Mouse (Mus musculus) olfactory bulb, adult 2 months (tissue): Measurements from ENCODE around the gene Tmem91. TPM values are rescaled to one million over a fixed set of nuclear protein-coding genes. Genes with fewer than 3 reads are reported as not detected.
A peak's percentile ranks its signal among the peaks of the same experiment; 100 is the strongest.

Source experiments
- H3K27ac ChIP-seq: fragments of 200-500 bp; 2 replicates; pipeline ENCODE4 v1.5.1; 2012; ENCODE audit warnings: low read depth, low read length; ENCODE audit not compliant: insufficient read depth
- H3K4me1 ChIP-seq: fragments of 200-500 bp; 2 replicates; pipeline ENCODE4 v1.6.1; 2012; ENCODE audit warnings: low read length; ENCODE audit not compliant: control insufficient read depth, insufficient read depth
- H3K4me3 ChIP-seq: fragments of 200-500 bp; 2 replicates; pipeline ENCODE4 v1.5.1; 2012; ENCODE audit warnings: mild to moderate bottlenecking, low read depth, low read length, moderate library complexity; ENCODE audit not compliant: insufficient read depth
- CTCF ChIP-seq: fragments of 200-500 bp; IDR thresholded peaks from 2 replicates; pipeline ENCODE4 v1.5.1; 2012; ENCODE audit warnings: low read depth, mild to moderate bottlenecking, low read length, moderate library complexity; ENCODE audit not compliant: insufficient read depth
- POLR2A ChIP-seq: fragments of 200-500 bp; IDR thresholded peaks from 2 replicates; pipeline ENCODE4 v1.6.1; 2012; ENCODE audit warnings: mild to moderate bottlenecking, low read depth, low read length, moderate library complexity; ENCODE audit not compliant: insufficient read depth
- WGBS: fragments of 180-500 bp; shearing (Covaris S2); methylation state at CpG from one replicate; pipeline ENCODE4 v1.1.7; 2018; 5-methylcytosine and 5-hydroxymethylcytosine counted together
- polyA plus RNA-seq: library from polyadenylated mRNA; stranded (reverse); fragments of >200 nt; gene quantifications from 2 replicates; pipeline ENCODE4 v1.2.4, GENCODE M21; 2012; ENCODE audit warnings: low replicate concordance; ENCODE audit not compliant: missing spikeins, insufficient read depth, insufficient read length

Tmem91 gene
- polyA plus RNA-seq, 1 experiment, result not detected

- no peak overlapping the region for H3K27ac ChIP-seq
- no peak overlapping the region for H3K4me3 ChIP-seq
- WGBS, result 90% methylated on average over 11 of the region's 11 CpGs
- TF ChIP-seq POLR2A (no peak), CTCF (no peak)
- H3K4me1 ChIP-seq, result peaks cover 5% of the 10 kb centered on the region
These were observed 54.2 kb downstream of the Tmem91 start for GRCm38 (mm10) chr7:25620751-25621150.

GRCm38 (mm10) chr7:25620101-25620500 is 54.9 kb downstream of the Tmem91 start:
- H3K27ac ChIP-seq, result no peak overlapping the region
- WGBS, result 95% methylated on average over 5 of the region's 5 CpGs
- TF ChIP-seq CTCF (no peak), POLR2A (no peak)
- peaks cover 5% of the 10 kb centered on the region for H3K4me1 ChIP-seq
- no peak overlapping the region for H3K4me3 ChIP-seq

- Histone ChIP-seq H3K27ac (peak overlapping the region; percentile 55; the same call in 1 of the 2 replicates), H3K4me3 (peak overlapping the region; percentile 88), H3K4me1 (peaks cover 4% of the 10 kb centered on the region)
- TF ChIP-seq POLR2A, result no peak
- no peak for TF ChIP-seq CTCF
- 21% methylated on average over 5 of the region's 5 CpGs for WGBS
These were observed 55.3 kb downstream of the Tmem91 start for GRCm38 (mm10) chr7:25619722-25619991.

Other genes starting within 250 kb of the Tmem91 start
- not detected in 2 replicates for gene Ceacam1, start 197.6 kb downstream of the Tmem91 start, polyA plus RNA-seq
- gene Ceacam2, start 135.3 kb downstream of the Tmem91 start, polyA plus RNA-seq, result not detected in 2 replicates
- not detected in 2 replicates for gene Erich4, start 59.3 kb downstream of the Tmem91 start, polyA plus RNA-seq
- gene Dmac2, start 55.8 kb downstream of the Tmem91 start, polyA plus RNA-seq, result not detected in 2 replicates
- gene B3gnt8, start 48.5 kb downstream of the Tmem91 start, polyA plus RNA-seq, result not detected in 2 replicates
- gene Bckdha, start 16.2 kb downstream of the Tmem91 start, polyA plus RNA-seq, result not detected in 2 replicates
- not detected in 2 replicates for gene Exosc5, start 16.0 kb downstream of the Tmem91 start, polyA plus RNA-seq
- gene B9d2, start 5.6 kb upstream of the Tmem91 start, polyA plus RNA-seq, result not detected in 2 replicates
- not detected in 2 replicates for gene Tgfb1, start 11.8 kb upstream of the Tmem91 start, polyA plus RNA-seq
- gene Ccdc97, start 43.9 kb upstream of the Tmem91 start, polyA plus RNA-seq, result not detected in 2 replicates
- gene Hnrnpul1, start 79.6 kb upstream of the Tmem91 start, polyA plus RNA-seq, result 160 TPM in 1 of 2 replicates, not detected in the other
- gene Axl, start 113.5 kb upstream of the Tmem91 start, polyA plus RNA-seq, result not detected in 2 replicates
- gene Cyp2s1, start 141.7 kb upstream of the Tmem91 start, polyA plus RNA-seq, result not detected in 2 replicates
- gene Cyp2b10, start 222.5 kb upstream of the Tmem91 start, polyA plus RNA-seq, result not detected in 2 replicates